24 mouse cellular contexts compared by ENCODE assay signal in the genomic region with DNA sequence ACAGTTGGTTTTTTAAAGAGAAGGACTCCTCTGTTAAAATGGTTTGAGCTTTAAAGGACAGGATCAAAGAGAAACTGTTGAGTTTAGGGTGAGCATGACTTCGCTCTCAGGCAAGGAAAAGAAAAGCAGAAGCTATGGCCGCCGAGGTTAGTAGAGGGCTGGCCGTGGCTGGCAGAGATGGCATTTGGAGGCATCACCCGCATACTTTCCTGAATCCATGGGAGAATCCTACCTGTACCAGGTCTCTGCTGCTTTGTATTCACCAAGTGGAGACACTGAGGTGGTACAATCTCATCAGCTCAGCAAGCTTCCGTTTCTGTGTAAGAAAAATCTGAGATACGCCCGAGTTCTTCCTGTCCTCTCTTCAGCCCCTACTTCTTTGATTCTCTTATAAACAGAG. TPM values are rescaled to one million over a fixed set of nuclear protein-coding genes. Genes with fewer than 3 reads are reported as not detected.
DNase-seq lines count a peak whose midpoint lies in the region; ATAC-seq lines count a peak whose summit lies in the region.
"Had no signal": no experiment of that assay in that cellular context is flagged by ENCODE, and none has a peak within 500 bp of the region (broad histone marks: within the 10 kb centered on the region; RNA-seq: fewer than 3 reads in every experiment).

No protein-coding gene starts in this region.

- H3K4me2 ChIP-seq in forebrain, embryonic 13.5 days: no peak overlapping the region
- H3K4me2 ChIP-seq: embryonic facial prominence, embryonic 12.5 days; hindbrain, embryonic 12.5 days; liver, embryonic 11.5 days; lung, embryonic 15.5 days had no signal

- WGBS in forebrain, embryonic 13.5 days: 92% methylated on average over 8 of the region's 8 CpGs

- ATAC-seq in CD4-positive, CD25-positive, alpha-beta regulatory T cell, adult 4 months: peak; percentile 66
- ATAC-seq in common myeloid progenitor, adult 5-6 weeks (replicated peaks; ENCODE audit: low read depth, poor library complexity, severe bottlenecking): peak; percentile 52
- 0 out of 2 replicates have a peak, but pooled peaks have one; percentile 32 for ATAC-seq in megakaryocyte-erythroid progenitor cell, adult 5-6 weeks (replicated peaks; ENCODE audit: low FRiP score, low TSS enrichment, poor library complexity, severe bottlenecking)
- no peak for ATAC-seq in forebrain, embryonic 13.5 days
- ATAC-seq: forebrain, embryonic 14.5 days had no signal

- no peak overlapping the region for H3K27ac ChIP-seq in forebrain, embryonic 13.5 days
- H3K27ac ChIP-seq: embryonic facial prominence, embryonic 12.5 days; heart, embryonic 10.5 days; hindbrain, embryonic 12.5 days; lung, embryonic 15.5 days; macrophage; stomach, postnatal 0 days had no signal

- peaks cover 10% of the 10 kb centered on the region; the same call in 1 of the 2 replicates for H3K27me3 ChIP-seq in forebrain, embryonic 13.5 days
- H3K27me3 ChIP-seq: embryonic facial prominence, embryonic 12.5 days; hindbrain, embryonic 12.5 days; lung, embryonic 15.5 days had no signal

- H3K4me1 ChIP-seq in forebrain, embryonic 13.5 days: peaks cover 8% of the 10 kb centered on the region; the same call in 1 of the 2 replicates

- H3K4me3 ChIP-seq in forebrain, embryonic 13.5 days: no peak overlapping the region
- H3K4me3 ChIP-seq: embryonic facial prominence, embryonic 12.5 days; erythroblast, embryonic 14.5 days; heart, embryonic 10.5 days; hindbrain, embryonic 12.5 days; lung, embryonic 15.5 days; myocyte had no signal

- no peaks in the 10 kb centered on the region for H3K36me3 ChIP-seq in forebrain, embryonic 13.5 days (ENCODE audit: poor library complexity, severe bottlenecking)
- H3K36me3 ChIP-seq: embryonic facial prominence, embryonic 12.5 days; heart, embryonic 10.5 days; hindbrain, embryonic 12.5 days; lung, embryonic 15.5 days had no signal

- peak; percentile 47 for DNase-seq in CD4-positive helper T cell, adult 2 months (ENCODE audit: low read depth, low spot score)
- DNase-seq in heart, adult 9 months (ENCODE audit: low spot score in 2 of 2): no peak
- DNase-seq in kidney, adult 8-10 months: no peak
- DNase-seq: adrenal gland, postnatal 10 days; cerebellum, adult 9-11 months; gastrocnemius, postnatal 25 days; kidney, adult 9 months; kidney, postnatal 36 days; midbrain, embryonic 14.5 days; right cerebral cortex, postnatal 14 days had no signal

- no peaks in the 10 kb centered on the region for H3K9me3 ChIP-seq in forebrain, embryonic 13.5 days (replicated peaks)
- H3K9me3 ChIP-seq: embryonic facial prominence, embryonic 12.5 days; heart, embryonic 10.5 days; hindbrain, embryonic 12.5 days; lung, embryonic 15.5 days had no signal

- no peak overlapping the region for H3K9ac ChIP-seq in forebrain, embryonic 13.5 days
- H3K9ac ChIP-seq: embryonic facial prominence, embryonic 12.5 days; hindbrain, embryonic 12.5 days; lung, embryonic 15.5 days had no signal

RNA-seq across cellular contexts. Expression of gene Zfp281, which starts 44.4 kb away (rescaled TPM):
- polyA plus RNA-seq in CD4-positive, CD25-positive, alpha-beta regulatory T cell, adult 4 months (2017; shearing (Covaris generic)): 10 to 100 TPM; 18.5 to 32.8 TPM
- total RNA-seq in common myeloid progenitor, adult 5-6 weeks (2017): 29.4 and 30.9 TPM in 2 replicates
- total RNA-seq in megakaryocyte-erythroid progenitor cell, adult 5-6 weeks (2014; fragmentation: Nextera tagmentation): 18.6 and 20.3 TPM in 2 replicates
- 25.2 and 29.7 TPM in 2 replicates for total RNA-seq in megakaryocyte-erythroid progenitor cell, adult 5-6 weeks (2017)
- polyA plus RNA-seq in forebrain, embryonic 13.5 days (2015; fragmentation: Nextera tagmentation; extraction: Ambion mirVana): 26.6 and 27.9 TPM in 2 replicates
